Mouse (Mus musculus) left cerebral cortex, postnatal 4 days (tissue): Measurements from ENCODE around the gene Gm49318. TPM values are rescaled to one million over a fixed set of nuclear protein-coding genes. Genes with fewer than 3 reads are reported as not detected.
"Not testable (repeated sequence)": the region's sequence is repeated elsewhere in the genome, so short reads cannot be mapped to it uniquely, and the experiment has no call there.

Experiments
- DNase-seq: peaks from one replicate; pipeline ENCODE4 v3.0.0-alpha.2; 2022
- intact Hi-C: fragments of 180-260 bp; cut with DNase I; formaldehyde crosslinking; loops from one replicate; pipeline ENCODE4 v1.15.1; 2025
- total RNA-seq, 2 experiments: library from RNA; stranded (reverse); gene quantifications; 2 replicates each; pipeline ENCODE4 v1.2.3; 2021

Gm49318 gene
- total RNA-seq, result not detected

- intact Hi-C loops, result no loop called here
- DNase-seq, result peak; percentile 99
These were observed at the start of gene Gm49318, which contains the start of gene Zfp653 for GRCm38 (mm10) chr9:22070791-22071573. Gene Gm49318, minus strand, starts transcription at chr9:22071259. Gene Zfp653, minus strand, starts transcription at chr9:22071376.

- intact Hi-C loops, result no loop called here
- DNase-seq, result no peak
These were observed 48.5 kb upstream of the Gm49318 start for GRCm38 (mm10) chr9:22119543-22119942.

- intact Hi-C loops, result no loop called here
- peak; percentile 49 for DNase-seq
These were observed 46.8 kb upstream of the Gm49318 start for GRCm38 (mm10) chr9:22117754-22118456.

- DNase-seq, result peak; percentile 95
- intact Hi-C loops, result no loop called here
These were observed 45.8 kb upstream of the Gm49318 start, which contains the start of gene Elof1 for GRCm38 (mm10) chr9:22116740-22117426. Gene Elof1, minus strand, starts transcription at chr9:22117172.

- DNase-seq, result peak; percentile 65
- intact Hi-C loops, result no loop called here
These were observed 45.0 kb upstream of the Gm49318 start for GRCm38 (mm10) chr9:22116086-22116485.

- no peak for DNase-seq
- intact Hi-C loops, result no loop called here
These were observed 44.6 kb upstream of the Gm49318 start for GRCm38 (mm10) chr9:22115635-22116034.

- DNase-seq, result no peak
- intact Hi-C loops, result no loop called here
These were observed 37.1 kb upstream of the Gm49318 start for GRCm38 (mm10) chr9:22108194-22108593.

- no peak for DNase-seq
- intact Hi-C loops, result no loop called here
These were observed 28.9 kb upstream of the Gm49318 start for GRCm38 (mm10) chr9:22099922-22100321.

- intact Hi-C loops, result no loop called here
- DNase-seq, result peak; percentile 25
These were observed 28.1 kb upstream of the Gm49318 start, which contains the start of gene Cnn1 for GRCm38 (mm10) chr9:22098993-22099696. Gene Cnn1, plus strand, starts transcription at chr9:22099216.

GRCm38 (mm10) chr9:22095854-22096307 is 24.8 kb upstream of the Gm49318 start:
- intact Hi-C loops, result no loop called here
- peak; percentile 78 for DNase-seq

- intact Hi-C loops, result no loop called here
- no peak for DNase-seq
These were observed 21.7 kb upstream of the Gm49318 start for GRCm38 (mm10) chr9:22092746-22093145.

GRCm38 (mm10) chr9:22089986-22090385 is 18.9 kb upstream of the Gm49318 start:
- DNase-seq, result no peak
- intact Hi-C loops, result no loop called here

- intact Hi-C loops, result no loop called here
- DNase-seq, result no peak
These were observed 18.2 kb upstream of the Gm49318 start for GRCm38 (mm10) chr9:22089281-22089680.

GRCm38 (mm10) chr9:22087034-22087618 is 16.1 kb upstream of the Gm49318 start:
- DNase-seq, result no peak
- intact Hi-C loops, result no loop called here

- intact Hi-C loops, result no loop called here
- no peak for DNase-seq
These were observed 15.0 kb upstream of the Gm49318 start for GRCm38 (mm10) chr9:22086012-22086411.

- intact Hi-C loops, result no loop called here
- peak; percentile 93 for DNase-seq
These were observed 14.2 kb upstream of the Gm49318 start, which contains the start of gene Ecsit for GRCm38 (mm10) chr9:22085022-22085834. Gene Ecsit, minus strand, starts transcription at chr9:22085438.

GRCm38 (mm10) chr9:22084667-22085021 is 13.6 kb upstream of the Gm49318 start:
- intact Hi-C loops, result no loop called here
- DNase-seq, result no peak

- DNase-seq, result no peak
- intact Hi-C loops, result no loop called here
These were observed 5.2 kb upstream of the Gm49318 start for GRCm38 (mm10) chr9:22076223-22076622.

GRCm38 (mm10) chr9:22075778-22076177 is 4.7 kb upstream of the Gm49318 start:
- intact Hi-C loops, result not testable (repeated sequence)

More at GRCm38 (mm10) chr9:22075778-22076177, 4.7 kb upstream of the Gm49318 start:
- not testable (repeated sequence) for DNase-seq
